Mouse (Mus musculus): ENCODE measurements at regions not wholly inside any gene's neighbourhood (a gene's known extent, or its start where the extent isn't known, plus 50 kb on each side); places are given as distances from the start of the nearest gene placed in this dataset.
"Not testable (repeated sequence)": the region's sequence is repeated elsewhere in the genome, so short reads cannot be mapped to it uniquely, and the experiment has no call there.

GRCm38 (mm10) chr17:15620746-15621694 lies 56.9 kb upstream of the Prdm9 start:
- DNase-seq (ENCODE audit: low spot score): no peak
- WGBS: 82% methylated on average over 7 of the region's 7 CpGs
- Histone ChIP-seq H3K27ac (ENCODE audit: low read depth, low read length) (no peak overlapping the region), H3K27me3 (ENCODE audit: control insufficient read depth, insufficient read depth, low read length) (no peaks in the 10 kb centered on the region), H3K4me3 (ENCODE audit: low read depth, low read length) (no peak overlapping the region), H3K4me2 (ENCODE audit: low read depth, low read length, severe bottlenecking) (no peak overlapping the region), H3K9me3 (ENCODE audit: control insufficient read depth, low read length) (no peaks in the 10 kb centered on the region), H3K4me1 (replicated peaks; ENCODE audit: control insufficient read depth, insufficient read depth, low read length) (no peaks in the 10 kb centered on the region), H3K36me3 (ENCODE audit: control insufficient read depth, insufficient read depth, low read length) (no peaks in the 10 kb centered on the region), H3K9ac (ENCODE audit: low read length) (no peak overlapping the region)
- ATAC-seq (replicated peaks; ENCODE audit: low FRiP score): no peak

GRCm38 (mm10) chr17:15622913-15623312 lies 58.8 kb upstream of the Prdm9 start:
- no peak for DNase-seq (ENCODE audit: low spot score)
- Histone ChIP-seq H3K9ac (ENCODE audit: low read length) (no peak overlapping the region), H3K9me3 (ENCODE audit: control insufficient read depth, low read length) (no peaks in the 10 kb centered on the region), H3K4me2 (ENCODE audit: low read depth, low read length, severe bottlenecking) (no peak overlapping the region), H3K36me3 (ENCODE audit: control insufficient read depth, insufficient read depth, low read length) (no peaks in the 10 kb centered on the region), H3K27ac (ENCODE audit: low read depth, low read length) (no peak overlapping the region), H3K27me3 (ENCODE audit: control insufficient read depth, insufficient read depth, low read length) (no peaks in the 10 kb centered on the region), H3K4me1 (replicated peaks; ENCODE audit: control insufficient read depth, insufficient read depth, low read length) (no peaks in the 10 kb centered on the region), H3K4me3 (ENCODE audit: low read depth, low read length) (no peak overlapping the region)
- 0 out of 2 replicates have a peak, but pooled peaks have one; percentile 21 for ATAC-seq (replicated peaks; ENCODE audit: low FRiP score)
- 9% methylated on average over 2 of the region's 2 CpGs for WGBS

DNA sequence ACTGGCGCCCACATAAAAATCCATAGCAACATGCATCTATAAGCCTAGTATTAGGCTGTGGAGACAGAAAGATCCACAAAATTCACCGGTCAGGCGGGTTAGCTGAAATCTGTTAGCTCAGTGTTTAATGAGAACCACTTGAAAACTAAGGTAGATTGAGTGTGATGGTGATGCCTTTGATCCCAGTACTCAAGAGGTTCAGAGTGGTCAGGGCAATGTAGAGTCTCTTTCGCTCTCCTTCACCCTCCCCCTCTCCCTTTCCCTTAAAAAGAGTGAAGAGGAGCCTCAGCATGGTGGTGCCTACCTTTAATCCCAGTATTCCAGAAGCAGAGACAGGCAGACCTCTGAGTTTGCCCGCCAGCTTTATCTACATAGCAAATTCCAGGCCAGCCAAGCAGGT lies 66.6 kb upstream of the Prdm9 start:
- Histone ChIP-seq H3K9me3 (ENCODE audit: control insufficient read depth, low read length) (no peaks in the 10 kb centered on the region), H3K36me3 (ENCODE audit: control insufficient read depth, insufficient read depth, low read length) (no peaks in the 10 kb centered on the region), H3K27ac (ENCODE audit: low read depth, low read length) (no peak overlapping the region), H3K4me1 (replicated peaks; ENCODE audit: control insufficient read depth, insufficient read depth, low read length) (no peaks in the 10 kb centered on the region), H3K27me3 (ENCODE audit: control insufficient read depth, insufficient read depth, low read length) (no peaks in the 10 kb centered on the region), H3K4me2 (ENCODE audit: low read depth, low read length, severe bottlenecking) (peak overlapping the region; percentile 24; the same call in 1 of the 2 replicates), H3K9ac (ENCODE audit: low read length) (no peak overlapping the region), H3K4me3 (ENCODE audit: low read depth, low read length) (no peak overlapping the region)
- 74% methylated on average over 5 of the region's 5 CpGs for WGBS
- DNase-seq (ENCODE audit: low spot score): no peak
- ATAC-seq (replicated peaks; ENCODE audit: low FRiP score): no peak

DNA sequence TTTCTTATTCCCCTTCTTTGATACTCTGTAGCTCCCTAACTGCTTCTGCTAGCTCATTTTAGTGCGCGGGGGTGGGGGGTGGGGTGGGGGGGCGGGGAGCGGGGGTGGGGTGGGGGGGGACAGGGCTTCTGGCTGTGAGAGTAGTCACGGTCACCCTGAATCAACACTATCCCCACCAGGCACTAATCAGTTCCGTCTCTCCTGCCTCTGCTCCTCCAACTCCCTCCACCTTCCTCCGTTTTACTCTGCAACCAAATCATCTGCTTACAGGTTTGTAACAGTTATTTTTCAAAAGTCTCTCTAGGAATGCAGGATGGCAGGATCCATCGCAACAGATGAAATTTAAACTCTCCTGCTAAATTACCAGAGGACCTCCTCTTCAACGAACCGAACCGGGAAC lies 67.5 kb upstream of the Prdm9 start:
- no peaks in the 10 kb centered on the region for H3K4me1 ChIP-seq (replicated peaks; ENCODE audit: control insufficient read depth, insufficient read depth, low read length)
- ATAC-seq (replicated peaks; ENCODE audit: low FRiP score) (no peak), DNase-seq (ENCODE audit: low spot score) (no peak)
- no peak overlapping the region for H3K27ac ChIP-seq (ENCODE audit: low read depth, low read length)
- H3K4me2 ChIP-seq (ENCODE audit: low read depth, low read length, severe bottlenecking): peak overlapping the region; percentile 3; the same call in 1 of the 2 replicates
- H3K36me3 ChIP-seq (ENCODE audit: control insufficient read depth, insufficient read depth, low read length): no peaks in the 10 kb centered on the region
- no peak overlapping the region for H3K9ac ChIP-seq (ENCODE audit: low read length)
- H3K27me3 ChIP-seq (ENCODE audit: control insufficient read depth, insufficient read depth, low read length): no peaks in the 10 kb centered on the region
- 26% methylated on average over 11 of the region's 11 CpGs for WGBS
- H3K4me3 ChIP-seq (ENCODE audit: low read depth, low read length): no peak overlapping the region
- H3K9me3 ChIP-seq (ENCODE audit: control insufficient read depth, low read length): no peaks in the 10 kb centered on the region

GRCm38 (mm10) chr17:15632090-15632489 lies 67.9 kb upstream of the Prdm9 start:
- Histone ChIP-seq H3K9me3 (ENCODE audit: control insufficient read depth, low read length) (no peaks in the 10 kb centered on the region), H3K27ac (ENCODE audit: low read depth, low read length) (no peak overlapping the region), H3K36me3 (ENCODE audit: control insufficient read depth, insufficient read depth, low read length) (no peaks in the 10 kb centered on the region), H3K4me2 (ENCODE audit: low read depth, low read length, severe bottlenecking) (0 out of 2 replicates have a peak overlapping the region, but pooled peaks have one; percentile 3), H3K4me1 (replicated peaks; ENCODE audit: control insufficient read depth, insufficient read depth, low read length) (no peaks in the 10 kb centered on the region), H3K27me3 (ENCODE audit: control insufficient read depth, insufficient read depth, low read length) (no peaks in the 10 kb centered on the region), H3K4me3 (ENCODE audit: low read depth, low read length) (no peak overlapping the region), H3K9ac (ENCODE audit: low read length) (no peak overlapping the region)
- WGBS: 39% methylated on average over 1 of the region's 1 CpGs
- DNase-seq (ENCODE audit: low spot score) (no peak), ATAC-seq (replicated peaks; ENCODE audit: low FRiP score) (no peak)

- not testable (repeated sequence) for H3K4me1 ChIP-seq (replicated peaks; ENCODE audit: control insufficient read depth, insufficient read depth, low read length); ATAC-seq (replicated peaks; ENCODE audit: low FRiP score); H3K27ac ChIP-seq (ENCODE audit: low read depth, low read length); H3K9ac ChIP-seq (ENCODE audit: low read length); H3K9me3 ChIP-seq (ENCODE audit: control insufficient read depth, low read length); DNase-seq (ENCODE audit: low spot score); H3K4me3 ChIP-seq (ENCODE audit: low read depth, low read length); H3K36me3 ChIP-seq (ENCODE audit: control insufficient read depth, insufficient read depth, low read length); H3K27me3 ChIP-seq (ENCODE audit: control insufficient read depth, insufficient read depth, low read length); H3K4me2 ChIP-seq (ENCODE audit: low read depth, low read length, severe bottlenecking)
- WGBS: 75% methylated on average over 12 of the region's 12 CpGs
These were observed 65.5 kb upstream of the Chd1 start for GRCm38 (mm10) chr17:15639111-15639865.

DNA sequence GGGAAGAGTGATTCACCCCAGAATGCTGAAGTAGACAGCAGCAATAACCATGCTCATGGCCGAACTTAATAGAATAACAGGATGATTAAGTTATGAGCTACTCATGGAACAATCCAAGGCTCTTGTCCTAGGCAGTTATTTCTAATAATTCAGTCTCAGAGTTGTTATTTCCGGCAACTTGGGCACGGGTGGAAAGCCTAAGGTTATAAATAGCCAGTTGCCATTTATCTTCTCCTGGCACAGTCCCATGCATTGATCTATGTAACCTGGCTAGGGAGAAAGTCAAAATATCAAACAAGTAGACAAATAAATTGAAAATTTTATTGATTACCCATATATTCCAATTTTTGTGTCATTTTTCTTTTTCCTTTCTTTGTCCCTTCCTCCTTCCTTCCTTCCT lies 64.0 kb upstream of the Chd1 start:
- ATAC-seq (replicated peaks; ENCODE audit: low FRiP score): no peak
- no peaks in the 10 kb centered on the region for H3K27me3 ChIP-seq (ENCODE audit: control insufficient read depth, insufficient read depth, low read length)
- no peak overlapping the region for H3K27ac ChIP-seq (ENCODE audit: low read depth, low read length)
- 86% methylated on average over 3 of the region's 3 CpGs for WGBS
- no peaks in the 10 kb centered on the region for H3K4me1 ChIP-seq (replicated peaks; ENCODE audit: control insufficient read depth, insufficient read depth, low read length)
- H3K4me2 ChIP-seq (ENCODE audit: low read depth, low read length, severe bottlenecking): no peak overlapping the region
- no peaks in the 10 kb centered on the region for H3K36me3 ChIP-seq (ENCODE audit: control insufficient read depth, insufficient read depth, low read length)
- H3K4me3 ChIP-seq (ENCODE audit: low read depth, low read length): no peak overlapping the region
- H3K9ac ChIP-seq (ENCODE audit: low read length): no peak overlapping the region
- no peak for DNase-seq (ENCODE audit: low spot score)
- no peaks in the 10 kb centered on the region for H3K9me3 ChIP-seq (ENCODE audit: control insufficient read depth, low read length)

DNA sequence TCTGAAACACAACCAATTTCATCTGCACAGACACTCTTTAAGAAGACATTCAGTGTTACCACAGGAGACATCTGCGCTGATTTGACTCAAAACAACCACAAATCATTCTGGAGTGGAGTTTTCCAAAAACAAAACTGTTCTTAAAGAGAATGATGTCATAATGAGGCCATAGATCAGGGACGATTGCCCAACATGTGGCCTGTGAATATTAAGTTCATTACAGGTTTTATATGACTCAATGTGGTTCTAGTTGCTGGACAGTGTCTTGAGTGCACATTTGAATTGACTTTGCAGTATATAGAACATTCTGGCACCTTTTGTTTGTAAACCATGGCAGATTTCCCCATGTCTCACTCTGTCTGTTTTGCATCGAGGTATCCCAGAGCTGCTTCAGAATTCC lies 63.0 kb upstream of the Chd1 start:
- H3K27me3 ChIP-seq (ENCODE audit: control insufficient read depth, insufficient read depth, low read length): no peaks in the 10 kb centered on the region
- WGBS: 89% methylated on average over 3 of the region's 3 CpGs
- H3K4me2 ChIP-seq (ENCODE audit: low read depth, low read length, severe bottlenecking): no peak overlapping the region
- H3K9me3 ChIP-seq (ENCODE audit: control insufficient read depth, low read length): no peaks in the 10 kb centered on the region
- no peak for ATAC-seq (replicated peaks; ENCODE audit: low FRiP score)
- no peak overlapping the region for H3K27ac ChIP-seq (ENCODE audit: low read depth, low read length)
- H3K9ac ChIP-seq (ENCODE audit: low read length): no peak overlapping the region
- H3K4me1 ChIP-seq (replicated peaks; ENCODE audit: control insufficient read depth, insufficient read depth, low read length): no peaks in the 10 kb centered on the region
- no peaks in the 10 kb centered on the region for H3K36me3 ChIP-seq (ENCODE audit: control insufficient read depth, insufficient read depth, low read length)
- DNase-seq (ENCODE audit: low spot score): no peak
- no peak overlapping the region for H3K4me3 ChIP-seq (ENCODE audit: low read depth, low read length)
